Mouse (Mus musculus) stomach, embryonic 15.5 days (tissue): Measurements from ENCODE around the gene Tmem260. TPM values are rescaled to one million over a fixed set of nuclear protein-coding genes. Genes with fewer than 3 reads are reported as not detected.

Experiments
- polyA plus RNA-seq: library from polyadenylated mRNA; unstranded; fragments of >200 nt; fragmentation: Nextera tagmentation; extraction: Ambion mirVana; gene quantifications from 2 replicates; pipeline ENCODE4 v1.2.1, GENCODE M21; 2015

The Tmem260 gene
- polyA plus RNA-seq, 1 experiment from 2014 or later, result 17.7 TPM

Other genes with a start within 250 kb of the Tmem260 start
- 0.22 TPM in 1 of 2 replicates, not detected in the other for gene Otx2, start 227.7 kb downstream of the Tmem260 start, polyA plus RNA-seq